Mouse (Mus musculus) ES-E14 (cell line): ENCODE measurements around the gene Pde7b. TPM values are rescaled to one million over a fixed set of nuclear protein-coding genes. Genes with fewer than 3 reads are reported as not detected.

Experiments used
- DNase-seq: peaks from one replicate; pipeline ENCODE4 v3.0.0-alpha.2; 2013; ENCODE audit warnings: low read depth, low spot score
- H3K27ac ChIP-seq: 2 replicates; pipeline ENCODE4 v1.5.1; 2012; ENCODE audit warnings: low read depth, mild to moderate bottlenecking, low read length, moderate library complexity, mixed read lengths; ENCODE audit not compliant: poor library complexity, insufficient read depth, severe bottlenecking
- H3K36me3 ChIP-seq: 2 replicates; pipeline ENCODE4 v1.6.1; 2012; ENCODE audit warnings: mild to moderate bottlenecking, low read length, moderate library complexity, mixed read lengths; ENCODE audit not compliant: control insufficient read depth, poor library complexity, insufficient read depth, severe bottlenecking
- H3K4me1 ChIP-seq, 2 experiments: fragments of 150-350 bp in 1 of 2; sonication (generic) in 1 of 2; 2 replicates each; pipeline ENCODE4 v1.6.1; 2012; ENCODE audit warnings: low read length in 2 of 2, mild to moderate bottlenecking in 1 of 2, mixed read lengths in 1 of 2; ENCODE audit not compliant: control insufficient read depth in 2 of 2, insufficient read depth in 2 of 2, poor library complexity in 1 of 2
- H3K4me3 ChIP-seq, 2 experiments: fragments of 150-350 bp in 1 of 2; sonication (generic) in 1 of 2; 2 replicates each; pipeline ENCODE4 v1.5.1; 2012; ENCODE audit warnings: low read length in 2 of 2, low read depth in 1 of 2, mild to moderate bottlenecking in 1 of 2, mixed read lengths in 1 of 2; ENCODE audit not compliant: insufficient read depth in 1 of 2, poor library complexity in 1 of 2, severe bottlenecking in 1 of 2
- H3K9ac ChIP-seq: 2 replicates; pipeline ENCODE4 v1.6.1; 2012; ENCODE audit warnings: low read depth, mild to moderate bottlenecking, low read length, mixed read lengths; ENCODE audit not compliant: poor library complexity, insufficient read depth, severe bottlenecking
- H3K9me3 ChIP-seq: fragments of 150-350 bp; sonication (generic); 2 replicates; pipeline ENCODE4 v1.6.1; 2012; ENCODE audit warnings: low read depth, mild to moderate bottlenecking, low read length; ENCODE audit not compliant: control insufficient read depth, insufficient read depth
- CHD2 ChIP-seq: IDR thresholded peaks from 2 replicates; pipeline ENCODE4 v1.6.1; 2014; ENCODE audit warnings: mild to moderate bottlenecking, low read depth, low read length, inconsistent platforms
- HCFC1 ChIP-seq: IDR thresholded peaks from 2 replicates; pipeline ENCODE4 v1.6.1; 2012; ENCODE audit warnings: low read length, inconsistent platforms, borderline replicate concordance; ENCODE audit not compliant: insufficient read depth
- MAFK ChIP-seq: IDR thresholded peaks from 2 replicates; pipeline ENCODE4 v1.6.1; 2014; ENCODE audit warnings: mild to moderate bottlenecking, low read depth, low read length, inconsistent platforms; ENCODE audit not compliant: insufficient read depth
- ZC3H11A ChIP-seq: IDR thresholded peaks from 2 replicates; pipeline ENCODE4 v1.6.1; 2012; ENCODE audit warnings: low read depth, mild to moderate bottlenecking, inconsistent platforms, low read length, borderline replicate concordance
- ZNF384 ChIP-seq: IDR thresholded peaks from 2 replicates; pipeline ENCODE4 v1.6.1; 2012; ENCODE audit warnings: low read depth, low read length, inconsistent platforms
- in situ Hi-C, 2 experiments: fragments of 600-800 bp; cut with MboI; formaldehyde crosslinking; loops; one replicate each; pipeline ENCODE4 v1.15.1; 2025; ENCODE audit warnings: low sequenced_read_pairs in 2 of 2, inconsistent platforms in 1 of 2; ENCODE audit not compliant: unreplicated experiment in 2 of 2
- total RNA-seq: library from RNA; depleted of rRNA; stranded (reverse); fragments of 300-350 nt; gene quantifications from 2 replicates; pipeline ENCODE4 v1.2.3, GENCODE M21; 2012

The Pde7b gene
- total RNA-seq, 1 experiment, result 0.13 TPM

- Histone ChIP-seq H3K36me3 (no peaks in the 10 kb centered on the region), H3K9ac (no peak overlapping the region), H3K9me3 (no peaks in the 10 kb centered on the region), H3K4me3 (no peak overlapping the region), H3K4me1 (no peaks in the 10 kb centered on the region), H3K27ac (no peak overlapping the region)
- in situ Hi-C loops, result no loop called here
- TF ChIP-seq ZNF384 (no peak), CHD2 (no peak), HCFC1 (no peak), ZC3H11A (no peak), MAFK (no peak)
- DNase-seq, result no peak
Observed at GRCm38 (mm10) chr10:20437428-20437827, 287.4 kb downstream of the Pde7b start.

- Histone ChIP-seq H3K4me3 (no peak overlapping the region), H3K9me3 (no peaks in the 10 kb centered on the region), H3K27ac (no peak overlapping the region), H3K4me1 (no peaks in the 10 kb centered on the region), H3K36me3 (no peaks in the 10 kb centered on the region), H3K9ac (no peak overlapping the region)
- TF ChIP-seq MAFK, result no peak
- TF ChIP-seq ZC3H11A, result no peak
- no peak for TF ChIP-seq ZNF384
- TF ChIP-seq CHD2, result no peak
- TF ChIP-seq HCFC1, result no peak
- DNase-seq, result no peak
- in situ Hi-C loops, result no loop called here
Observed at GRCm38 (mm10) chr10:20437021-20437420, 287.9 kb downstream of the Pde7b start.

- Histone ChIP-seq H3K4me3 (no peak overlapping the region), H3K9ac (no peak overlapping the region), H3K4me1 (no peaks in the 10 kb centered on the region), H3K36me3 (no peaks in the 10 kb centered on the region), H3K27ac (no peak overlapping the region), H3K9me3 (no peaks in the 10 kb centered on the region)
- in situ Hi-C loops, result no loop called here
- no peak for DNase-seq
- TF ChIP-seq MAFK (peak; percentile 92), HCFC1 (no peak)
Observed at GRCm38 (mm10) chr10:20435913-20436312, 289.0 kb downstream of the Pde7b start.

GRCm38 (mm10) chr10:20431336-20431735 is 293.5 kb downstream of the Pde7b start:
- no peak overlapping the region for H3K27ac ChIP-seq

GRCm38 (mm10) chr10:20421299-20421883 is 303.5 kb downstream of the Pde7b start:
- in situ Hi-C loops, result no loop called here
- H3K36me3 ChIP-seq, result no peaks in the 10 kb centered on the region
- H3K4me1 ChIP-seq, result no peaks in the 10 kb centered on the region
- DNase-seq, result no peak
- TF ChIP-seq ZNF384 (no peak), ZC3H11A (no peak), MAFK (no peak), HCFC1 (no peak), CHD2 (no peak)
- no peak overlapping the region for H3K9ac ChIP-seq
- no peaks in the 10 kb centered on the region for H3K9me3 ChIP-seq
- H3K4me3 ChIP-seq, result no peak overlapping the region
- H3K27ac ChIP-seq, result no peak overlapping the region

More at GRCm38 (mm10) chr10:20431336-20431735, 293.5 kb downstream of the Pde7b start:
- Histone ChIP-seq H3K4me1 (no peaks in the 10 kb centered on the region; a peak in 1 of 4 replicates), H3K36me3 (no peaks in the 10 kb centered on the region), H3K4me3 (no peak overlapping the region), H3K9me3 (no peaks in the 10 kb centered on the region), H3K9ac (no peak overlapping the region)
- TF ChIP-seq MAFK (no peak), ZNF384 (no peak), HCFC1 (no peak), CHD2 (no peak), ZC3H11A (no peak)
- DNase-seq, result no peak
- in situ Hi-C loops, result no loop called here
